Mouse (Mus musculus) intestine, embryonic 16.5 days (tissue): ENCODE measurements around the gene Ints4. TPM values are rescaled to one million over a fixed set of nuclear protein-coding genes. Genes with fewer than 3 reads are reported as not detected.
A peak's percentile ranks its signal among the peaks of the same experiment; 100 is the strongest.
"Not testable (repeated sequence)": the region's sequence is repeated elsewhere in the genome, so short reads cannot be mapped to it uniquely, and the experiment has no call there.

Experiments
- ATAC-seq: fragments of 200-750 bp; cut with Nextera tagmentation; 2 replicates; pipeline ENCODE4 v1.8.0; 2017; ENCODE audit warnings: moderate TSS enrichment, moderate library complexity
- H3K27ac ChIP-seq: fragments of 300-500 bp; sonication (generic); 2 replicates; pipeline ENCODE4 v1.5.1; 2014; ENCODE audit warnings: mild to moderate bottlenecking, low read length
- H3K27me3 ChIP-seq: fragments of 300-500 bp; sonication (generic); replicated peaks from 2 replicates; pipeline ENCODE4 v1.6.1; 2014; ENCODE audit warnings: low read length, control low read depth, mixed read lengths; ENCODE audit not compliant: control insufficient read depth, insufficient read depth
- H3K36me3 ChIP-seq: fragments of 300-500 bp; sonication (generic); 2 replicates; pipeline ENCODE4 v1.6.1; 2014; ENCODE audit warnings: low read length, control low read depth; ENCODE audit not compliant: control insufficient read depth, insufficient read depth
- H3K4me1 ChIP-seq: fragments of 300-500 bp; sonication (generic); 2 replicates; pipeline ENCODE4 v1.6.1; 2014; ENCODE audit warnings: low read length, control low read depth, mixed read lengths; ENCODE audit not compliant: control insufficient read depth, insufficient read depth
- H3K4me2 ChIP-seq: fragments of 300-500 bp; sonication (generic); 2 replicates; pipeline ENCODE4 v1.6.1; 2014; ENCODE audit warnings: low read depth, low read length, control low read depth
- H3K4me3 ChIP-seq: fragments of 300-500 bp; sonication (generic); 2 replicates; pipeline ENCODE4 v1.5.1; 2014; ENCODE audit warnings: mild to moderate bottlenecking, low read length
- H3K9ac ChIP-seq: fragments of 300-500 bp; sonication (generic); 2 replicates; pipeline ENCODE4 v1.6.1; 2014; ENCODE audit warnings: low read depth, low read length
- H3K9me3 ChIP-seq: fragments of 300-500 bp; sonication (generic); 2 replicates; pipeline ENCODE4 v1.6.1; 2016; ENCODE audit warnings: low read length, control low read depth; ENCODE audit not compliant: control insufficient read depth
- WGBS: fragments of 180-500 bp; shearing (Covaris S2); extraction: QIAGEN DNeasy Blood & Tissue Kit; methylation state at CpG from one replicate; pipeline ENCODE4 v1.1.7; 2014; 5-methylcytosine and 5-hydroxymethylcytosine counted together
- polyA plus RNA-seq: library from polyadenylated mRNA; unstranded; fragments of >200 nt; fragmentation: Nextera tagmentation; extraction: Ambion mirVana; gene quantifications from 2 replicates; pipeline ENCODE4 v1.2.1, GENCODE M21; 2015

The Ints4 gene
- 38.7 and 41.2 TPM in 2 replicates for polyA plus RNA-seq

- Histone ChIP-seq H3K9ac (peak within 1 kb of the TSS; percentile 81), H3K9me3 (no peaks in the 10 kb centered on the region), H3K27ac (peak within 1 kb of the TSS; percentile 67), H3K4me2 (peak within 1 kb of the TSS; percentile 63), H3K4me1 (0 out of 2 replicates have a peak, but pooled peaks cover 4% of the 10 kb centered on the region), H3K4me3 (peak within 1 kb of the TSS; percentile 80), H3K36me3 (no peaks in the 10 kb centered on the region), H3K27me3 (no peaks in the 10 kb centered on the region)
- peak; percentile 100 for ATAC-seq
- WGBS, result under 1% methylated on average over 24 of the region's 24 CpGs
Measured at GRCm38 (mm10) chr7:97480821-97481339, at the start of gene Ints4. Gene Ints4, plus strand, starts transcription at chr7:97480956.

GRCm38 (mm10) chr7:97433517-97433916, 47.2 kb upstream of the Ints4 start:
- not testable (repeated sequence) for H3K27me3 ChIP-seq, H3K9me3 ChIP-seq, ATAC-seq, H3K27ac ChIP-seq, H3K4me3 ChIP-seq, H3K4me2 ChIP-seq, H3K36me3 ChIP-seq, H3K9ac ChIP-seq
- WGBS, result 59% methylated on average over 3 of the region's 3 CpGs
- H3K4me1 ChIP-seq, result peaks cover 11% of the 10 kb centered on the region

GRCm38 (mm10) chr7:97434517-97434916, 46.2 kb upstream of the Ints4 start:
- ATAC-seq, result no peak
- Histone ChIP-seq H3K27me3 (no peaks in the 10 kb centered on the region), H3K4me1 (peaks cover 7% of the 10 kb centered on the region), H3K9ac (no peak overlapping the region), H3K36me3 (no peaks in the 10 kb centered on the region), H3K27ac (no peak overlapping the region), H3K4me3 (no peak overlapping the region), H3K9me3 (no peaks in the 10 kb centered on the region), H3K4me2 (no peak overlapping the region)
- 82% methylated on average over 10 of the region's 10 CpGs for WGBS

- H3K9me3 ChIP-seq, result no peaks in the 10 kb centered on the region
- ATAC-seq, result no peak
- H3K4me1 ChIP-seq, result no peaks in the 10 kb centered on the region
- H3K36me3 ChIP-seq, result no peaks in the 10 kb centered on the region
- no peak overlapping the region for H3K9ac ChIP-seq
- H3K4me2 ChIP-seq, result no peak overlapping the region
- H3K27me3 ChIP-seq, result no peaks in the 10 kb centered on the region
- H3K4me3 ChIP-seq, result no peak overlapping the region
- H3K27ac ChIP-seq, result no peak overlapping the region
Measured at GRCm38 (mm10) chr7:97438986-97439385, 41.8 kb upstream of the Ints4 start.

- H3K4me2 ChIP-seq, result no peak overlapping the region
- peak; percentile 70 for ATAC-seq
- no peak overlapping the region for H3K9ac ChIP-seq
- 0 out of 2 replicates have a peak overlapping the region, but pooled peaks have one; percentile 10 for H3K27ac ChIP-seq
- no peaks in the 10 kb centered on the region for H3K36me3 ChIP-seq
- no peaks in the 10 kb centered on the region for H3K27me3 ChIP-seq
- no peaks in the 10 kb centered on the region for H3K4me1 ChIP-seq
- H3K4me3 ChIP-seq, result no peak overlapping the region
- WGBS, result 35% methylated on average over 6 of the region's 6 CpGs
- H3K9me3 ChIP-seq, result no peaks in the 10 kb centered on the region; the same call in 1 of the 2 replicates
Measured at GRCm38 (mm10) chr7:97446171-97446925, 34.4 kb upstream of the Ints4 start.

GRCm38 (mm10) chr7:97447050-97447531, 33.7 kb upstream of the Ints4 start:
- no peaks in the 10 kb centered on the region for H3K36me3 ChIP-seq
- 42% methylated on average over 6 of the region's 6 CpGs for WGBS
- ATAC-seq, result peak; percentile 72
- no peak overlapping the region for H3K4me3 ChIP-seq
- H3K4me1 ChIP-seq, result no peaks in the 10 kb centered on the region
- H3K9me3 ChIP-seq, result no peaks in the 10 kb centered on the region; the same call in 1 of the 2 replicates
- H3K27me3 ChIP-seq, result no peaks in the 10 kb centered on the region
- H3K27ac ChIP-seq, result peak overlapping the region; percentile 10; the same call in 1 of the 2 replicates
- H3K4me2 ChIP-seq, result no peak overlapping the region
- H3K9ac ChIP-seq, result no peak overlapping the region

GRCm38 (mm10) chr7:97451023-97451422, 29.7 kb upstream of the Ints4 start, which contains the start of gene Kctd14:
Gene Kctd14, plus strand, starts transcription at chr7:97451323.
- H3K9me3 ChIP-seq, H3K4me2 ChIP-seq, H3K27ac ChIP-seq, H3K36me3 ChIP-seq, H3K4me3 ChIP-seq, H3K4me1 ChIP-seq, H3K9ac ChIP-seq, ATAC-seq, H3K27me3 ChIP-seq: not testable (repeated sequence)
- 63% methylated on average over 2 of the region's 2 CpGs for WGBS

- no peak overlapping the region for H3K9ac ChIP-seq
- no peaks in the 10 kb centered on the region for H3K27me3 ChIP-seq
- H3K27ac ChIP-seq, result no peak overlapping the region
- no peak overlapping the region for H3K4me3 ChIP-seq
- peaks cover 5% of the 10 kb centered on the region; the same call in 1 of the 2 replicates for H3K4me1 ChIP-seq
- ATAC-seq, result no peak
- 74% methylated on average over 6 of the region's 6 CpGs for WGBS
- no peaks in the 10 kb centered on the region for H3K36me3 ChIP-seq
- H3K4me2 ChIP-seq, result no peak overlapping the region
- no peaks in the 10 kb centered on the region; the same call in 1 of the 2 replicates for H3K9me3 ChIP-seq
Measured at GRCm38 (mm10) chr7:97452196-97452595, 28.6 kb upstream of the Ints4 start.

GRCm38 (mm10) chr7:97453141-97453921, 27.4 kb upstream of the Ints4 start:
- Histone ChIP-seq H3K4me2 (peak overlapping the region; percentile 96), H3K36me3 (no peaks in the 10 kb centered on the region), H3K4me3 (peak overlapping the region; percentile 56), H3K27ac (no peak overlapping the region), H3K9ac (peak overlapping the region; percentile 69), H3K4me1 (peaks cover 5% of the 10 kb centered on the region; the same call in 1 of the 2 replicates), H3K9me3 (no peaks in the 10 kb centered on the region; the same call in 1 of the 2 replicates), H3K27me3 (no peaks in the 10 kb centered on the region)
- WGBS, result 3% methylated on average over 27 of the region's 27 CpGs
- peak; percentile 91 for ATAC-seq
